Mouse (Mus musculus): Measurements from ENCODE around the gene Rabggta.

Rabggta gene

DNA sequence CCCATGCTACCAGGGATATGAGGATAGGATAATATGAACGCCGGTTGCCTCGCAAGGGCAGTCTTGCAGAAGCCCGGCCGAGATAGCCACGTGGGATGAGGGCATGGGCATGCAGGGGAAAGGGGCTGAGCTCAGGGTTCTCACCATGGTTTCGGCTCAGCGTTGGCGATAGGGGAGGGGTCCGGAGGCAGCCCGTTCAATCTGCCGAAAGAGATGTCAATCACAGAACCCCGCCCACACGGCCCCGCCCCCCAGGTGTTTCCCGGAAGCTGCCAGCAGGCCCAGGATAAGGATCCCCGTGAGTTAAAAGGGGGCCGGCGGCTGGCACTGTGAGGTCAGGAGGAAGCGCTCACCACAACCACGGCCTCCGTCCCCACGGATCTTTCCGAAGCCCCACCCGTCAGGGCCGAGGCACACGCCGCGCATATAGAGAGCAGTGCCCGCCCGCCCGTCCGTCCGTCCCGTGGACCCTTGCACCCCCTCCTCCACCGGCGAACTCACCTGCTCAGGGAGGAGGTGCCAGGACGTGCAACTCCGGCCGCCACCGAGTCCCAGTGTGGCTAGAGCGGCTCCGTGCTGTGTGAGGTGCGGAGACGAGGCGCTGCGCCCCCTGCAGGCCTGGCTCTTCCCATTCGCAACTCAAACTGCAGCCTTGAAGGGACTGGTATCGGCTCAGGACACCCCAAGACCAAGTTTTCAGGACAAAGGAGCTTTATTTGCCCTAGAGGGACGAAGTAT, at the start of gene Rabggta:
TSS of gene Rabggta (minus strand) at position 564 of the 738 bp plus-strand sequence.
- peak; percentile 80 for DNase-seq (ENCODE audit: low read depth, low spot score)

DNA sequence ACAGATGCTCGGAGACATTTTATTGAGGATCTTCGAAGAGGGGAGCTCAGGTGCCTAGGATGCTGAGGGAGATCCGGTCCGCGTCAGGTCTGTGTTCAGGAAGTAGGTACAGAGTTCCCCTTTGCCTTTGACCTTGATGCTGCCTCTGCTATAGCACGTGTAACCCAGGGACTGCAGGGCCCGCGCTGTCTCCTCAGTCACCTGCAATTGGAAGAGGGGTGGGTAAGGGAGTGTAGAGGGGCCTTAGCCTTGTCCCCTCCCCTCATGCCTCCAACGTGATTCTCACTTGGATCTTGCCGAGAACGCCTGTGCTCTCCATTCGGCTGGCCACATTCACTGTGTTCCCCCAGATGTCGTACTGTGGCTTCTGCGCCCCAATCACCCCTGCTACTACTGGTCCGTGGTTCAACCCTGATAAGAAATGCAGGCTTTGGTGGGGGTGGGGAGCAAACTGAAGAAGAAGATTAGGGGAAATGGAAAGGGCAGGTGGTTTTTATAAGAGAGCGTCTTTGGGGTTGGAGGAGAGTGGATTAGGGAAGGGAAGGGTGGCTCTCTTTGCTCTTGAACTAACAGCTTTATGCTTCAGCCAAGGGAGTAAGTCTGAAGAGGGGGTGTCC, 47.1 kb upstream of the Rabggta start:
- no peak for DNase-seq (ENCODE audit: low read depth, low spot score)

DNA sequence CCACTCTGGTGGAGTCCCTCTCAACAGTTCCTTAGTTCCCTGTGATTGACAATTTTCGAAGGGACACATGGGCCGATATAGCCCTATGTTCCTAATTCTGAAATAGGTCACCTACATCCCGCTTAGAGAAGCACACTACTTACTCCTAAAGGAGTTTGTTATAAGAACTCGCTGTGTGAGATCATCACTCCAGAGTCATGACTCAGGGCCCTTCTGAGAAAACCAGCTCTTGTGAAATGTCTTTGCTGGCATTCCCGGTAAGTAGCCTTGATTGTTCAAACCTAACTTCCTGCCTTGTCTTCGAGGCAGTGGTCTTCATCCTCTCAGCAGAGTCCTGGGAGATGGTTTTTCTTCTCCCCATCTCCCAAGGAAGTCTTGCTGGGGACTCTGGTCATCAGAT, 46.5 kb upstream of the Rabggta start:
- DNase-seq (ENCODE audit: low read depth, low spot score), result no peak

DNA sequence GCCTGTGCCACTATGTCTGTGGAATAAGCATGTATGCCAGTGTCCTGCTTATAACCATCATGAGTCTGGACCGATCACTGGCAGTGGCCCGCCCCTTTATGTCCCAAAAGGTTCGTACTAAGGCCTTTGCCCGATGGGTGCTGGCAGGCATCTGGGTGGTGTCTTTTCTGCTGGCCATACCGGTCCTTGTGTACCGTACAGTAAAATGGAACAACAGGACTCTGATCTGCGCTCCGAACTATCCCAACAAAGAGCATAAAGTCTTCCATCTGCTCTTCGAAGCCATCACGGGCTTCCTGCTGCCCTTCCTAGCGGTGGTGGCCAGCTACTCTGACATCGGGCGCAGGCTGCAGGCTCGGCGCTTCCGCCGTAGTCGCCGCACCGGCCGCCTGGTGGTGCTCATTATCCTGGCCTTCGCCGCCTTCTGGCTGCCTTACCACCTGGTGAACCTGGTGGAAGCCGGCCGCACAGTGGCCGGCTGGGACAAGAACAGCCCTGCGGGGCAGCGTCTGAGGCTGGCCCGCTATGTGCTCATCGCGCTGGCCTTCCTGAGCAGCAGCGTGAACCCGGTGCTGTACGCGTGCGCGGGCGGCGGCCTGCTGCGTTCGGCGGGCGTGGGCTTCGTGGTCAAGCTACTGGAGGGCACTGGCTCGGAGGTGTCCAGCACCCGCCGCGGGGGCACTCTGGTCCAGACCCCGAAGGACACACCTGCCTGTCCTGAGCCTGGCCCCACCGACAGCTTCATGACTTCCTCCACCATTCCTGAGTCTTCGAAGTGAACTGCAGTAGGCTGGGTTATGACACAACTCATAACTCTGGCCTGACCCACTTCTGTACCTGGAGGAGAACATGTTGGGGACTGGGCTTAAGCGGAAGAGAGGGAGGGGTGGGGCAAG, 45.7 kb upstream of the Rabggta start:
- no peak for DNase-seq (ENCODE audit: low read depth, low spot score)

DNA sequence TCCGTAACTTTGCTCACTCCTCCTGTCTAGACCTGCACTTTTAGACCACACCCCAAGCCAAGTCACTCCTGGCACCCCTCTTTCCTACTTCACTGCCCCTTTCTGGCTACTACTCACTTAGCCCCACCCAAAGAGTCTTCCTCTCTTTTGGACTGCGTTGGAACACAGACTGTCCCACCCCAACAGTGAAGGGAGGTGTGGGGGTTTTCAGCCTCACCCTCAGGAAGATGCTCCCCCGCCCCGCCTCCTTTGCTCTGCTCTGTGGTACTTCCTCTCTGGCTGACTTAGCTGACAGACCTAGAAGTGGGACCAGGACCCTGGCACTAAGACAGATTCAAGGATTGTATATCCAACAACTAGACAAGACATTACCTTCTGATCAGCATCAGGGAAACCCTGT, 43.6 kb upstream of the Rabggta start, which contains the start of gene Ltb4r1:
TSS of gene Ltb4r1 (plus strand) at position 267 of the 400 bp plus-strand sequence.
- DNase-seq (ENCODE audit: low read depth, low spot score), result no peak

DNA sequence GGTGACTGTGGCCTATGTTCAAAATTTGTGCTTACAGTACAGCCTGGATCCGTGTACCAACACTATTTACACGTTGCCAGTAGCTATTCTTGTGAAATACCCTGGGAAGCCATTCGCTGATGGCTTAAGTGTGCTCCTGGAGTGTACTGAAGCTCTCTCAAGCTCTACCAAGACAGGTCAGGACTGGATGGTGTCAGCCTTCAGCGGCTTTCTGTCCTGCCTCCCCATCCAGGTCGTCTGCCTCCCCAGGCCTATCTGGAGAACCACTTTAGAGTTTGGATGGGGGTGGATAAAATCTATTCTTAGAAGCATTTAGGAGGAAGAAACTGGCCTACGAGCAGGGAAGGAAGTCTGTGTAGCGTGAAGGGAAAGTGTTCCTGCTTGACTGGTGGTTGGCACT, 41.1 kb upstream of the Rabggta start:
- no peak for DNase-seq (ENCODE audit: low read depth, low spot score)

DNA sequence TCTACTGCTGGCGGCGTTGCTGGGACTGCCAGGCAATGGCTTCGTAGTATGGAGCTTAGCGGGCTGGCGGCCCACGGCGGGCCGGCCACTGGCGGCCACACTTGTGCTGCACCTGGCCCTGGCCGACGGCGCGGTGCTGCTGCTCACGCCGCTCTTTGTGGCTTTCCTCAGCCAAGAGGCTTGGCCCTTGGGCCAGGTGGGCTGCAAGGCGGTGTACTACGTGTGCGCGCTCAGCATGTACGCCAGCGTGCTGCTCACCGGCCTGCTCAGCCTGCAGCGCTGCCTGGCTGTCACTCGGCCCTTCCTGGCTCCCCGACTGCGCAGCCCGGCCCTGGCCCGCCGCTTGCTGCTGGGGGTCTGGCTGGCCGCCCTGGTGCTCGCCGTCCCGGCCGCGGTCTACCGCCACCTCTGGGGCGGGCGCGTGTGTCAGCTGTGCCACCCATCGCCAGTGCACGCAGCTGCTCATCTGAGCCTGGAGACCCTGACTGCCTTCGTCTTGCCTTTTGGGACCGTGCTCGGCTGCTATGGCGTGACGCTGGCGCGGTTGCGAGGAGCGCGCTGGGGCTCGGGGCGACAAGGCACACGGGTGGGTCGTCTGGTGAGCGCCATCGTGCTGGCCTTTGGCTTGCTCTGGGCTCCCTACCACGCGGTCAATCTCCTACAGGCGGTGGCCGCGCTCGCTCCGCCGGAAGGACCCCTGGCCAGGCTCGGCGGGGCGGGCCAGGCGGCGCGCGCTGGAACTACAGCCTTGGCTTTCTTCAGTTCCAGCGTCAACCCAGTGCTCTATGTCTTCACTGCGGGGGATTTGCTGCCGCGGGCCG, 40.1 kb upstream of the Rabggta start:
- no peak for DNase-seq (ENCODE audit: low read depth, low spot score)

DNA sequence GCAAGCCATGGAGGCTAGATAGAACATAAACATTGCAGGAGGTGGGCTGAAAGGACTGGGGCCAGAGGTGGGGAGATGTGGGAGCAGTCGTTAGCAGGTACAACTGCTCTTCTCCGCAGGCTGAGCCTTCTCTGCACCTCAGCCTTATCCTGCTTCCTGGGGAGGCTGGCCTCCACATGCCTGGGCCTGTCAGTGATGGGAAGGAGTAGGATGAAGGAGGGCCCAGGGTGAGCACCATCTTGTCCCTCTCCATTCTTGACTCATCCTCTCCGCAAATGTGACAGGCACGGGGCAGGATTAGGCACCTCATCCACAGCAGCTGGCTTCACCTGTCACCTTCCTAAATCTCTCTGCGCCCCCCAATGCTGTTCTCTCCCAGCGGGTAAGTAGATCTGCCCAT, 39.1 kb upstream of the Rabggta start, which contains the start of gene Ltb4r2:
TSS of gene Ltb4r2 (plus strand) at position 266 of the 400 bp plus-strand sequence.
- no peak for DNase-seq (ENCODE audit: low read depth, low spot score)

DNA sequence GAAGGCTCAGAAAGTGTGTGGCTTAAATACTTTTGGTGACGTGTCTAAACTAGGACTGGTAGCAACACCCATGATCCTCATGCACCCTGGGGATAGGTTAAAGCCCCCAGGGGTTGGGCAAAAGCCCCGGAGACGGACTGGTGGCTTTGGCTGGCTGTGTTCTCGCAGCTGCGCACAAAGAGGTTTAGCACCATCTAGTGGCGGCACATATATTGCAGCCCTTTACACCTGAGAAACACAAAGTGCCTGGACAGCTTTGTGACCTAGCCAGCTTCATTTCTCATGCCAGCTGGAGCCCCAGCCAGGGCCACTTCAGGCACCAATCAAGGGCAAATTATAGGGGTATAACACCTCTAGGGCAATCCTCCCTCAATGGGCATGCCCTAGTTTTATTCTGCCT, 38.1 kb upstream of the Rabggta start:
- DNase-seq (ENCODE audit: low read depth, low spot score), result peak; percentile 58

DNA sequence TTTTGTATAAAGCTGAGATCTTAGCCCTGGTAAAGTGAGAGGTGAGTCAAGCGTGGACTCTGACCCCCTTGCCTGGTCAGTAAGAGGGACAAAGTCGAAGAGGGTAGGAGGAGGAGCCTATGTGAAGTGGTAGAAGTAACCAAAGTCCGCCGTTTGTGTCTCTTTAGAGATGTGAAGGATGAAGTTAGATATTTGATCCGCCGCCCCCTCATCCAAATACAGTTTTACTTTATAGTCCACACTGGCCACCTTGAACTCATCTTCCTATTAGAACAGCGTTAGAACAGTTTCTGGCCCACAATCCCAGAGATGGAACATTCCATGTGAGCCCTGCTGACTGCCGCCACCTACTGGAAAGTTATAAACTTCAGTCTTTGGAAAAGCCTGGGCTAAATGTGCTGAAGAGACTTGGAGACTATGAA, 36.3 kb upstream of the Rabggta start, which contains the start of gene Cideb:
TSS of gene Cideb (minus strand) at position 96 of the 422 bp plus-strand sequence.
- no peak for DNase-seq (ENCODE audit: low read depth, low spot score)

DNA sequence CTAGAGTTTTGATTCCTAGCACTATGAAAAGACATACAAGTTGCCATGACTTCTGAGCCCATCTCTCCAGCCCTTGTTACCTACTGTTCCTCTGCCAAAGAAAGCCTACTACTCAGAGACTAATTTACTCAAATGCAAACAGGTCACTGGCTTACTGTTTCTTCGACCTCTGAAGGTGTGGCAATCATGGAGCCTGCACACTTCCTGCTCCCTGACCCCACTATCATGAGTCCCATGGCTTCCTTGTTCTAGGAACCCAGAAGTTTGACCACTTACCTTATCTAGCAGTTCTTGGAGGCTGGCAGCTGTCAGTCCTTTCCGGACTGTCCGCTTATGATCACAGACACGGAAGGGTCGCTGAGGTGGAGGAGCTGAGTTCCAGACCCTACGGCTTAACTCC, 35.5 kb upstream of the Rabggta start:
- DNase-seq (ENCODE audit: low read depth, low spot score), result no peak

DNA sequence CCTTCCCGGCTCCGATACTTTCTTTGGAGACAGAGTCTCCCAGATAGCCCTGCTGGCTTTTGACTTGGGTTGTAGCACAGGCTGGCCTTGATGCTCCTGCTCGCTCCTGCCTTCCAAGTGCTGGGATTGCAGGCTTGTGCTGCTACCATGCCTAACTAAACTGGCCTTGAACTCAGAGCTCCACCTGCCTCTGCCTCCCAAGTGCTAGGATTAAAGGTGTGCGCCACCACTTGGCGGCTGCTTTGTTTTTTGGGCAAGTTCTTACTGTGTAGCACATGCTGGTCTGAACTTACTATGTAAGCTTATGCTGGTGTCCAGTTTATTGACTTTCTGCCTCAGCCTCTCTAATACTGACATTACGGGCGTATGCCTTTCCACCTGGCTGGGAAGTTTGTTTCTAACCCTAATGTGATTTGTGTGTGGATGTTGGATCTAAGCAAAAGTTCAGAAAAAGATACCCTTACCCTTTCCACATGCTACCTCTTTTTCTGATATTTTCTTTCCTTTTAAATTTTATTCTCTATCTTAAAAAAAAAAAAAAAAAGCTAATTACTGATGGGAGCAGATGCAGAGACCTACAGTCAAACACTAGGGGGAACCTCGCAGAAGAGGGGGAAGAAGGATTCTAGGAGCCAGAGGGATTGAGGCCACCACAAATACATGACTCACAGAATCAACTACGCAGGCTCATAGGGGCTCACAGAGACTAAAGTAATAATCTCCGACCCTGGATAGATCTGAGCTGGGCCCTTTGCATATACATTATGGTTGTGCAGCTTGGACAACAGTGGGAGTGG, 25.2 kb upstream of the Rabggta start:
- DNase-seq (ENCODE audit: low read depth, low spot score), result no peak

DNA sequence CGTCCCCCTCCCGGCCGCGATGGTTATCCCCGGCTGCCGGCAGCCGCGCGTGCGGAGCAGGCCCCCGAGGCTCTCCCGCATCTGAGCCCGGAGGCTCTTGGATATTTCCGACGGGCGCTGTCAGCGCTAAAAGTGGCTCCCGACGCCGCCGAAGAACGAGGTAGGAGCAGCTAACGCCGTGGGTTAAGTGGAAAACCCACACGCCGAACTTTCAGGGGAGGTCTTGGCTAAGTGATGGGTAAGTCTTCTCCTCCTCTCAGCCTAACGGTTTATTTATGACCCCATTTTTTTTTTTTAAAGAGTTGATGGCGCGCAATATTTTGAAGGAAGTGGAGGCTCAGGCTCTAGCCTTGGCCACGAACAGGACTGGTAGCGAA, 23.8 kb upstream of the Rabggta start:
- no peak for DNase-seq (ENCODE audit: low read depth, low spot score)

DNA sequence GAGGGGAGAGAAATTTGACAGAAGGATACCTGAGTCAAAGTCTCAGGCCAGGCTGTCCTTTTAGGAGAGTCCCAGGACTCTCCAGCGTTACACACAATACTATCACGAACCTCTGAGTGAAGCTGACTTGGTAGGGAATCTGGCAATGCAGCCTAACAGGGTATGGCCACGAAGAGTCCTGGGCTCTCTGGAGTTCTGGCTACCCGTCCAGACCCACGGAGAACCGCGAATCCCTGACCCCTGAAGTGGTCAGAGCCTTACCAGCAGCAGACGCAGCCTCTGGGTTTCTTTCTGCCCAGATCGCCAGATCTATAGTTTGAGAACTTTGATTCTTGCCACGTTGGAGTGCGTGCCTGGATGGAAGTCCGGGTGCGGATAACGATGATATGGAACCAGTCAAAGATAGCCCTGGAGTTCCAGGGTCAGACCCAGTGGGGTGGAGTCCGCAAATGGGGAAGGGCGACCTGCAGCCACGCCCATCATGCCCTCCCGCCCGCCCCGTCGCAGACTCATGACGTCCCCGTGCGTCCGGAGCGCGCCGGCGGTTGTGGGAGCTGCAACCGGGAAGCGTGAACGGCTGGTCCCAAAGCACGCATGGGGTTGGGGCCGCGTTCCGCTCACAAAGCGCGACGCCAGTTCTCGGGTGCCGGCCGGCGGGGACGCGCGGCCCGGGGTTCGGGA, 23.3 kb upstream of the Rabggta start, which contains the start of the genes Dhrs1 and Nop9:
TSS of gene Dhrs1 (minus strand) at position 511 of the 681 bp plus-strand sequence.
TSS of gene Nop9 (plus strand) at position 514 of the 681 bp plus-strand sequence.
- DNase-seq (ENCODE audit: low read depth, low spot score), result peak; percentile 76

DNA sequence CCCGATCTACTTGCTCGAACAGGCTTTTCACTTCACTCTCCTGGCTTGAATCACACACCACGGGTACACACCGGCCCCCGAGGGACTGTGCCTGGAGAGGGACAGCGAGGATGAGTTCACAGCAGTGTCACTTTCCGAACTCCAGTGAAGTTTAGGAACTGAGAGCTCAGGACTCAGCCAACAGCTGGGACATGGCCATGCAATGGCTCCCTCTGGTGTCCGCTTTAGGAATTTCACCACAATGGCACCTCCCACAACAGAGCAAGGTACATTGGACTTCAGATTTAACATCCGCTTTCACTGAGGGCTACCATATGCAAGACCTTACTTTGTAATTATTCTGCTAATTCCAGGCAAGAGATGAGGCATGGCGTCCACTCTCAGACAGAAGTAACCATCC, 21.6 kb upstream of the Rabggta start:
- peak; percentile 80 for DNase-seq (ENCODE audit: low read depth, low spot score)

DNA sequence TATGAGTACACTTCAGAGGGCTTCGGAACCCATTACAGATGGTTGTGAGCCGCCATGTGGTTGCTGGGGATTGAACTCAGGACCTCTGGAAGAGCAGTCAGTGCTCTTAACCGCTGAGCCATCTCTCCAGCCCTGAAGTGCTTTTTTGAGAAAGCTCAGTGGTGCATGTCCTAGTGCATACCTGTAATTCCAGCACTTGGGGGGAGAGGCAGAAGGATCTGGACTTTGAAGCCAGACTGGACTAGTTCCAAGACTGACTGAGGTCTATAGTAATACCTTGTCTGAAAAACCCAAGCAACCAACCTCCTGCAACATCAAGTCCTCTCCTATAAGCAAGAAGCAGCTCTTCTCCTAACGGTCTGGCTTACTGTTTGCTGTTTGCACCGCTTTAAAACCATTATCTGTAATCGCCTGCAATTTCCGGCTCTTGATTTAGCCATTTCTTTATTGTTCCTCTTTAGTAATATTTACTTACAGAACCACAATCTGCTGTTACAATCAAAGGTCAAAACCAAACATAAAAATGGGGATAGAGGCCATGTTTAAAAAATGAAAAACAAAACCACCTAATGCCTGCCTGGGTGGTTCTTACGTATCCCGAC, 15.1 kb upstream of the Rabggta start:
- DNase-seq (ENCODE audit: low read depth, low spot score), result no peak

DNA sequence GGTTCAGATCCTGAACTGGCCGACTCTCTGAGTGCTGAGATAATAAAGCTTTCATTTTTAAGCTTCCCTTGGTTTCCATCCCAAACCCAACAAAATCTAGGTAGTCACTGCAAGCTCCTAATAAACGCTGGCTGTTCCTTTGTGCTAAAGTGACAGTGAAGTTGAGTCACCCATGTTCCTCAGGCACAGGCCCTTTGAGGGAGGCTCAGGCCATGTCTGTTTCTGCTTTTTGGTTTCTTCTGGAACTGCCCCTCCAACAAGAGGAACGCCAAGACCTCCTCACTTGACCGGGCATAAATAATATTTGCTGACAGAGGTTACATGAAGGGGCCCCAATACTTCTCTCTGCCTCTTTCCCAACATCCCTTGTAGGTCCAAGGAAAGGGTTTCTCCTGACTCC, 13.7 kb upstream of the Rabggta start:
- DNase-seq (ENCODE audit: low read depth, low spot score), result no peak

DNA sequence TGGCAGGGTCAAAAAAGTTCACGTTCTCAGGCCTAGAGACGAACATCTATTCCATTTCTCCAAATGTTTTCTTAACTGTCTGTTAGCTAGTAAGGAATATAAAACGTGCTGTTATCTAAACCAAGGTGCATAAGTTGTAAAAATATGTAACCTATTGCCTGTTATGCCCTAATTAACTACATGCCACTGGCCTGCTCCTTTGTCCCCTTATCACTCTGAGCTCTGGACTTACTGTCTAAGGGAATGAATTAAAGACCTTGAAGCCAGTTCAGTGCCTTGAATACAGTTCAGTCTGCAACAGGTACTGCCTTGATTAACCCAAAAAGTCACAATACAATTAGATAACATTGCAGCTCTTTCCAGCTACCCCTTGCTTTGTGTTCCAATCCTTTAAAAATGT, 13.3 kb upstream of the Rabggta start:
- DNase-seq (ENCODE audit: low read depth, low spot score), result no peak

DNA sequence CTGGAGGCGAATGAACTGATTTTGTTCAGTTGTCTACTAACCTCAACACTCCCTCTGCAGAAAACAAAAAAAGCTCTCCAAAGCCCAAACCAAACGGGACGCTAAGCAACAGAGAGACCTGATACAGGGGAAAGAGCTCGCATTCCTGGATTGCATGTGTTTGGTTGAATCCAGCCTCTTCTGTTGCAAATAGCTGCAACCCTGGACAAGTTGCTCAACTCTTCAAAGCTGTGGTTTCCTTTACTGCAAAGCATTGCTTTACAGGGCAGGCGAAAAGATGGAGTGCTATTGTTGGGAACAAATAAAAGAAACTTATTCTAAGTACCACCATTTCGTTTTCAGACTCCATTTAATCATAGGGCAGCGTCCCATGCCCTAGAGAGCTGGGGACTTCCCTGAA, 12.8 kb upstream of the Rabggta start:
- no peak for DNase-seq (ENCODE audit: low read depth, low spot score)
